Mouse (Mus musculus): ENCODE data around the gene Vars2.

GRCm38 (mm10) chr17:35669731-35670130 is 2.3 kb upstream of the Vars2 start:
- TF ChIP-seq SIN3A (IDR thresholded peaks at IDR 0.05; ENCODE audit: low read length): no peak
- no peak for TF ChIP-seq CTCF (IDR thresholded peaks at IDR 0.05 in 2 of 3, conservative IDR thresholded peaks at IDR 0.05 in 1 of 3; ENCODE audit: control insufficient read depth in 1 of 3, insufficient read depth in 1 of 3, low read depth in 2 of 3, low read length in 3 of 3, poor library complexity in 1 of 3, severe bottlenecking in 1 of 3)
- no peak for TF ChIP-seq GABPA (IDR thresholded peaks at IDR 0.05; ENCODE audit: low read depth, low read length)
- TF ChIP-seq JUND (IDR thresholded peaks at IDR 0.05; ENCODE audit: low read depth, low read length): no peak

Measured in MEL (cell line).